Mouse (Mus musculus) kidney, adult 2 months (tissue): Measurements from ENCODE around the gene Vac14.

Source experiments
- CTCF ChIP-seq: fragments of 200-500 bp; conservative IDR thresholded peaks from 2 replicates; pipeline ENCODE4 v1.5.1; 2011; ENCODE audit warnings: low read depth, mild to moderate bottlenecking, control low read depth, low read length, moderate library complexity, mixed read lengths; ENCODE audit not compliant: insufficient read depth, insufficient read length
- POLR2A ChIP-seq: fragments of 200-500 bp; IDR thresholded peaks from one replicate; pipeline ENCODE4 v1.6.1; 2011; ENCODE audit warnings: low read depth, low read length, control low read depth

GRCm38 (mm10) chr8:110726893-110727292, 108.5 kb downstream of the Vac14 start:
- TF ChIP-seq CTCF = peak; percentile 52
- TF ChIP-seq POLR2A = no peak
